Mouse (Mus musculus) G1E (cell line): Measurements from ENCODE around the gene Arhgap19. TPM values are rescaled to one million over a fixed set of nuclear protein-coding genes. Genes with fewer than 3 reads are reported as not detected.

ENCODE experiments used
- ATAC-seq: 2 replicates; pipeline ENCODE4 v1.8.0; 2016; ENCODE audit warnings: mild to moderate bottlenecking; ENCODE audit not compliant: insufficient number of reproducible peaks, poor library complexity, low FRiP score, severe bottlenecking; ENCODE audit errors: extremely low read depth
- DNase-seq: peaks from one replicate; pipeline ENCODE4 v3.0.0; 2012; ENCODE audit warnings: low spot score
- H3K27me3 ChIP-seq: 2 replicates; pipeline ENCODE4 v1.6.1; 2012; ENCODE audit warnings: mild to moderate bottlenecking, low read length, inconsistent platforms; ENCODE audit not compliant: insufficient read depth
- H3K36me3 ChIP-seq: replicated peaks from 2 replicates; pipeline ENCODE3; 2012; ENCODE audit warnings: mild to moderate bottlenecking, inconsistent platforms
- H3K4me1 ChIP-seq: 2 replicates; pipeline ENCODE4 v1.6.1; 2012; ENCODE audit warnings: low read depth, low read length, inconsistent platforms, mixed read lengths; ENCODE audit not compliant: insufficient read depth
- H3K4me3 ChIP-seq: 2 replicates; pipeline ENCODE4 v1.5.1; 2012; ENCODE audit warnings: low read depth, mild to moderate bottlenecking, inconsistent platforms, low read length, moderate library complexity, mixed read lengths
- H3K9me3 ChIP-seq: replicated peaks from 2 replicates; pipeline ENCODE4 v1.6.1; 2012; ENCODE audit warnings: inconsistent platforms
- CTCF ChIP-seq: IDR thresholded peaks from 2 replicates; pipeline ENCODE4 v1.5.1; 2012; ENCODE audit warnings: low read depth, low read length, inconsistent platforms, mixed read lengths
- GATA1 ChIP-seq: IDR thresholded peaks from 2 replicates; pipeline ENCODE4 v1.6.1; 2012; ENCODE audit warnings: borderline replicate concordance, low read length, inconsistent platforms, mixed read lengths
- GATA2 ChIP-seq: IDR thresholded peaks from 2 replicates; pipeline ENCODE4 v1.6.1; 2012; ENCODE audit warnings: low read depth, low read length, inconsistent platforms, borderline replicate concordance
- POLR2AphosphoS5 ChIP-seq: IDR thresholded peaks from 2 replicates; pipeline ENCODE4 v1.6.1; 2012; ENCODE audit warnings: low read depth, low read length, inconsistent platforms; ENCODE audit not compliant: insufficient replicate concordance
- TAL1 ChIP-seq: conservative IDR thresholded peaks from 2 replicates; pipeline ENCODE4 v1.6.1; 2012; ENCODE audit warnings: low read depth, low read length, inconsistent platforms, mixed read lengths
- polyA plus RNA-seq: library from polyadenylated mRNA; stranded (reverse); fragments of >175 nt; gene quantifications from 2 replicates; pipeline ENCODE4 v1.2.3, GENCODE M21; 2012
- total RNA-seq, 2 experiments: library from RNA; stranded (forward) in 1 of 2; stranded (reverse) in 1 of 2; fragments of 200-1000 nt in 1 of 2; fragments of >200 nt in 1 of 2; fragmentation: Nextera tagmentation in 1 of 2; gene quantifications; 2 replicates each; pipeline ENCODE4 v1.2.3; 2014 to 2017

The Arhgap19 gene
- total and polyA plus RNA-seq, 3 experiments: 9.0 to 95.6 (median 46.9) TPM

DNA sequence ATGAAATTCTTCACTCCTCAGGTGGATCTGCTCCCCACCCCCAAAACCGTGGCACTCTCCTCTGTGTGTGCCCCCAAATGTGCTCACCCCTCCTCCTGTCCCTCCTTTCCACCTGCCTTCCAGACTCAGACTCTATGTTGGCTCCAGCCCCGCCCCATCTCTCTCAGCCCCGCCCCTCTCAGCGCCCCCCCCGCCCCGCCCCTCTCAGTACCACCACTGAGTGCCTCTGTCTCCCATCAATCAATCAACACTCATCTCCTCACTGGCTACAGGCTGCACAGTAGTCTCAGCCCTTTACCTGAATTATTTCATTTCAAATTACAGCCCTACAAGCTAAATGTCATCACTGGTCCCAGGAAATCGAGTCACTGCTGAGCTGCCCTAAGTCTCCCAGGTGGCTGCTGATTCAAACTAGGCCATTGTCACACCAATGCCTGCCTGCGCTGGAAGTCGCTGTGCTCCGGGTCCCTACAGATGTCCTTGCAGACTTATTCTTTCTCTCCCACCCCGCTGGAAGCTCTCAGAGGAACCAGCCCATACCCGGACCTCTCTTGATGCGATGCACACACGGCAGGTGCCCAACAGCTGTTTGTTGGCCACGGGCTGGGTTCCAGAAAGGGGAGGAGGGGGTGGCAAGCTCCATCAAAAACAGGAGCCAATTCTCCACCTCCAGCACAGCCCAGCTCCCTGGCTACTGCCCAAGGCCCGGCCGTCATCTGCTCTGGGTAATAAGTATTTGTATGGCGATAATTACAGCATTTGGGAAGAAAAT is 64.0 kb downstream of the Arhgap19 start:
- no peak for ATAC-seq
- Histone ChIP-seq H3K4me1 (0 out of 2 replicates have a peak, but pooled peaks cover 3% of the 10 kb centered on the region), H3K27me3 (peaks cover 4% of the 10 kb centered on the region; the same call in 1 of the 2 replicates), H3K9me3 (no peaks in the 10 kb centered on the region), H3K36me3 (no peaks in the 10 kb centered on the region), H3K4me3 (no peak overlapping the region)
- DNase-seq: no peak
- TF ChIP-seq CTCF (no peak), GATA2 (no peak), GATA1 (no peak), POLR2AphosphoS5 (no peak), TAL1 (no peak)

DNA sequence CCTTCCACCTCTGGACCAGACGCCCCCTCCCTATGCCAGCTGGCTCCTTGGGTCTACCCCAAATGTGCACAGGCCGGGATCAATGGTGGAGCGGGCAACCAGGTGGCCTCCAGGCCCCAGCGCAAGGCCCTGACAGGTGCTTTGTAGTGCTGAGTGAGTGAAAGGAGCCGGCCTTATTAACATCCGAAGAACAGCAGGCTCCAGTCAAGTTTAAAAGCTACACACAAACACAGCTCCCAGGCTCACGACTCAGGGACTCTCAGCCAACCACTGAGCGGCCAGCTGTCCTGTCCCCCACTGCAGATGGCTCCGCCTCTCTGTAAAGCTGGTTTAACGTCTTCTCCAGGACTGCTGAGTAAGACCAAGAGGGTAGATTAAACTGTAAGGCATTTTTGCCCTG is 67.2 kb downstream of the Arhgap19 start:
- Histone ChIP-seq H3K4me1 (0 out of 2 replicates have a peak, but pooled peaks cover 3% of the 10 kb centered on the region), H3K4me3 (no peak overlapping the region), H3K36me3 (no peaks in the 10 kb centered on the region), H3K27me3 (peaks cover 4% of the 10 kb centered on the region; the same call in 1 of the 2 replicates), H3K9me3 (no peaks in the 10 kb centered on the region)
- DNase-seq (no peak), ATAC-seq (no peak)
- no peak for TF ChIP-seq POLR2AphosphoS5
- no peak for TF ChIP-seq GATA2
- TF ChIP-seq GATA1: no peak
- TF ChIP-seq CTCF: no peak
- TF ChIP-seq TAL1: no peak

DNA sequence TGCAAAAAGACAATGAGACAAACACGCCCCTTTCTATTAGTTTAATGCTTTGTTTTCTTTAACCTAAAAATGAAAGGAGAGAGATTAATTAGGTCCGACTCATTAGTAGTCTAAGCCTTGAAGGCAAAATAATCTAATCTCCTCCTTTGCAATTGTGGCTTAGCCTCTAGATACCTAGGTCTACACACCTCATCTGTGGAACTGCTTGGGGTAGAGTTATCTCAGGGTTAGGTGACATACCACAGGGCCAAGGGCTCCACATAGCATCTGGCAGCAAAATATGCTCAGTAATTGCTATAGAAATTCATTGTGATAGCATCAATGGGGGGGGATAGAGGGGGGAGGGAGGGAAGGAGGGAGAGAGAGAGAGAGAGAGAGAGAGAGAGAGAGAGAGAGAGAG is 76.4 kb downstream of the Arhgap19 start:
- no peak for DNase-seq
- Histone ChIP-seq H3K9me3 (no peaks in the 10 kb centered on the region), H3K36me3 (no peaks in the 10 kb centered on the region), H3K27me3 (peaks cover 4% of the 10 kb centered on the region; the same call in 1 of the 2 replicates), H3K4me3 (no peak overlapping the region), H3K4me1 (peaks cover 2% of the 10 kb centered on the region; the same call in 1 of the 2 replicates)
- no peak for TF ChIP-seq TAL1
- TF ChIP-seq CTCF: no peak
- no peak for TF ChIP-seq GATA2
- no peak for ATAC-seq

DNA sequence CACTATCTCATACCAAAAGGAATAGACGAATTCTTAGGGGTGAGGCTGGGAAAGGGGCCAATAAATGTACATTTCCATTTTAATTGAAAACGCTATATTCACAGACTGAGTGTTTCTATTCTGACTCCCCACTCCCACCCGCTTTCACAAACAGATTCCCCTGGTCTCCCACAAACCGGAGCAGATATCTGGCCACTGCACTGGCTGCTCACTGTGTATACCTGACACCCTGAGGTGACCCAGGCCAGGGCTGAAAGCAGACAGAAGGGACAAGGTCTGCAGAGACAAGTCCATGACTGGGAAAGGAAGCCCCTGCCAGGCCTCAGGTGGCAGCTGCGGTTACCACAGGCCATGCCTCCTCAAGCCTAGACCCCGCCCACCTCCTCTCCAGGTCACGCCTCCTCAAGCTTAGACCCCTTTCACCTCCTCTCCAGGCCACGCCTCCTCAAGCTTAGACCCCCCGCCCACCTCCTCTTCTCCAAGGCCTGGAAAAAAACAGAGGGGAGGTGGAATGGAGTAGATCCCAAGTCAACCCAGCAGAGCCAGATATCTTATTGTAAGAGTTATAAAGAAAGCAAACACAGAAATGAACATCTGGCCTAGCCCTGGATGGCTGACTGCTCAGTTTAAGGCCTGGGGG is 76.9 kb downstream of the Arhgap19 start:
- Histone ChIP-seq H3K36me3 (no peaks in the 10 kb centered on the region), H3K9me3 (no peaks in the 10 kb centered on the region), H3K4me3 (no peak overlapping the region), H3K4me1 (peaks cover 2% of the 10 kb centered on the region; the same call in 1 of the 2 replicates), H3K27me3 (peaks cover 4% of the 10 kb centered on the region; the same call in 1 of the 2 replicates)
- TF ChIP-seq GATA2: no peak
- TF ChIP-seq POLR2AphosphoS5: no peak
- no peak for TF ChIP-seq CTCF
- no peak for TF ChIP-seq TAL1
- no peak for TF ChIP-seq GATA1
- no peak for ATAC-seq
- no peak for DNase-seq

DNA sequence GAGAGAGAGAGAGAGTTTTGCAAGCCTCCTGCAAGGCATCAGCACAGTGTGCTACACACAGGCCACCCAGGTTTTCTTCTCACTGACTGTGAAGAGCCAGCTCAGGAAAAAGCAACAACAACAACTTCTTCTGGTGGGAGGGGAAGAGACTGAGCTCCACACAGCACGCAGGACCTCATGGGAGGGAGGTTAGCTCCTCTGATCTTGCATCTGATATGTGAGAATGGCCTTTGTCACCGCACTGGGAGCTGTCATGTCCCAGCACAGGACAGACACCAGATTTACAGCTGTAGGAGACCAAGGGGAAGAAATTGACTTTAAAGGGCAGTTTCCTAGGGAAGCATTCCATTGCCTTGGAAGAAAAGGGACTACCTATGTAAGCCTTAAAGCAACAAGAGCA is 78.5 kb downstream of the Arhgap19 start:
- no peaks in the 10 kb centered on the region for H3K36me3 ChIP-seq
- H3K4me1 ChIP-seq: peaks cover 2% of the 10 kb centered on the region; the same call in 1 of the 2 replicates
- ATAC-seq (no peak), DNase-seq (no peak)
- H3K9me3 ChIP-seq: no peaks in the 10 kb centered on the region
- no peak for TF ChIP-seq TAL1
- TF ChIP-seq CTCF: no peak
- TF ChIP-seq POLR2AphosphoS5: no peak
- no peak overlapping the region for H3K4me3 ChIP-seq
- H3K27me3 ChIP-seq: peaks cover 4% of the 10 kb centered on the region; the same call in 1 of the 2 replicates

DNA sequence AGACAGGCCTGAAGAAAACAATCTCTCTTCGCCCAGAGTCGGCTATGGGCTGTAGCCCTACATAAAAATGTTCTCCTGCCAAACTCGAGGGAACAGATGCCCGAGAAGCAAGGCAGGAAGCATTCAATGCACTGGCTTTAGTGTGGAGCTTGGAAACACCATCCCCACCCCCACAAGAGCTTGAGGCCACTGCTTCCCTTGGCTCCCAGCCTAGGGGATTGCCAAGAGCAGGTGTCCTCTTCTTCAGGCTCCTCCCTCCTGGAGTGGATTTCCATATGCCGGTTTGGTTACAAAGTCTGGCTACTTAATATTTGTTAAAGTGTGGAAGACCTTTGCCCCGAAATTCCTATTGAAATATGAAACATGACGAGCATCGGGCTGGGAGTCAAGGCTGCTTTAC is 82.4 kb downstream of the Arhgap19 start:
- Histone ChIP-seq H3K4me1 (no peaks in the 10 kb centered on the region), H3K4me3 (no peak overlapping the region), H3K27me3 (peaks cover 10% of the 10 kb centered on the region; the same call in 1 of the 2 replicates), H3K36me3 (no peaks in the 10 kb centered on the region), H3K9me3 (no peaks in the 10 kb centered on the region)
- TF ChIP-seq CTCF: no peak
- no peak for TF ChIP-seq GATA2
- TF ChIP-seq TAL1: no peak
- no peak for TF ChIP-seq POLR2AphosphoS5
- no peak for TF ChIP-seq GATA1
- no peak for ATAC-seq
- no peak for DNase-seq

Other genes with a start within 250 kb of the Arhgap19 start
- gene Gm340, start 219.7 kb downstream of the Arhgap19 start, total RNA-seq (2014; fragmentation: Nextera tagmentation): 36.2 and 36.4 TPM in 2 replicates
- gene Gm340, start 219.7 kb downstream of the Arhgap19 start, total RNA-seq (2017): 14.9 and 15.2 TPM in 2 replicates
- gene Gm340, start 219.7 kb downstream of the Arhgap19 start, polyA plus RNA-seq: 1.1 and 2.7 TPM in 2 replicates
- not detected in 2 replicates for gene Slit1, start 58.4 kb downstream of the Arhgap19 start, total RNA-seq (2014; fragmentation: Nextera tagmentation)
- 0.11 TPM in 1 of 2 replicates, not detected in the other for gene Slit1, start 58.4 kb downstream of the Arhgap19 start, total RNA-seq (2017)
- 0.04 TPM in 1 of 2 replicates, not detected in the other for gene Slit1, start 58.4 kb downstream of the Arhgap19 start, polyA plus RNA-seq
- gene Frat1, start 27.9 kb upstream of the Arhgap19 start, total RNA-seq (2014; fragmentation: Nextera tagmentation): 11.4 and 13.5 TPM in 2 replicates
- 17.9 and 19.8 TPM in 2 replicates for gene Frat1, start 27.9 kb upstream of the Arhgap19 start, total RNA-seq (2017)
- gene Frat1, start 27.9 kb upstream of the Arhgap19 start, polyA plus RNA-seq: 41.1 and 52.6 TPM in 2 replicates
- gene Frat2, start 46.1 kb upstream of the Arhgap19 start, total RNA-seq (2014; fragmentation: Nextera tagmentation): 15.3 and 17.8 TPM in 2 replicates
- gene Frat2, start 46.1 kb upstream of the Arhgap19 start, total RNA-seq (2017): 23.4 and 30.4 TPM in 2 replicates
- gene Frat2, start 46.1 kb upstream of the Arhgap19 start, polyA plus RNA-seq: 42.6 and 60.2 TPM in 2 replicates
- 14.9 and 16.9 TPM in 2 replicates for gene Rrp12, start 94.1 kb upstream of the Arhgap19 start, total RNA-seq (2014; fragmentation: Nextera tagmentation)
- 13.5 and 16.5 TPM in 2 replicates for gene Rrp12, start 94.1 kb upstream of the Arhgap19 start, total RNA-seq (2017)
- gene Rrp12, start 94.1 kb upstream of the Arhgap19 start, polyA plus RNA-seq: 31.0 and 33.8 TPM in 2 replicates
- 910 and 922 TPM in 2 replicates for gene Pgam1, start 109.9 kb upstream of the Arhgap19 start, total RNA-seq (2014; fragmentation: Nextera tagmentation)
- 501 and 541 TPM in 2 replicates for gene Pgam1, start 109.9 kb upstream of the Arhgap19 start, total RNA-seq (2017)
- gene Pgam1, start 109.9 kb upstream of the Arhgap19 start, polyA plus RNA-seq: 573 and 600 TPM in 2 replicates
- gene Exosc1, start 131.4 kb upstream of the Arhgap19 start, total RNA-seq (2014; fragmentation: Nextera tagmentation): 81.0 and 95.9 TPM in 2 replicates
- 50.2 and 52.2 TPM in 2 replicates for gene Exosc1, start 131.4 kb upstream of the Arhgap19 start, total RNA-seq (2017)
- gene Exosc1, start 131.4 kb upstream of the Arhgap19 start, polyA plus RNA-seq: 20.3 and 29.3 TPM in 2 replicates
- gene Zdhhc16, start 131.4 kb upstream of the Arhgap19 start, total RNA-seq (2014; fragmentation: Nextera tagmentation): 36.7 and 45.4 TPM in 2 replicates
- gene Zdhhc16, start 131.4 kb upstream of the Arhgap19 start, total RNA-seq (2017): 27.8 and 29.7 TPM in 2 replicates
- gene Zdhhc16, start 131.4 kb upstream of the Arhgap19 start, polyA plus RNA-seq: 25.6 and 34.0 TPM in 2 replicates
- 27.5 and 39.4 TPM in 2 replicates for gene Mms19, start 179.1 kb upstream of the Arhgap19 start, total RNA-seq (2014; fragmentation: Nextera tagmentation)
- gene Mms19, start 179.1 kb upstream of the Arhgap19 start, total RNA-seq (2017): 26.2 and 31.7 TPM in 2 replicates
- gene Mms19, start 179.1 kb upstream of the Arhgap19 start, polyA plus RNA-seq: 16.1 and 17.4 TPM in 2 replicates
- 2.6 and 19.9 TPM in 2 replicates for gene Ubtd1, start 179.7 kb upstream of the Arhgap19 start, total RNA-seq (2014; fragmentation: Nextera tagmentation)
- gene Ubtd1, start 179.7 kb upstream of the Arhgap19 start, total RNA-seq (2017): 4.8 and 7.7 TPM in 2 replicates
- 4.0 and 4.2 TPM in 2 replicates for gene Ubtd1, start 179.7 kb upstream of the Arhgap19 start, polyA plus RNA-seq
- not detected in 2 replicates for gene Ankrd2, start 234.0 kb upstream of the Arhgap19 start, total RNA-seq (2014; fragmentation: Nextera tagmentation)
- gene Ankrd2, start 234.0 kb upstream of the Arhgap19 start, total RNA-seq (2017): 0.23 TPM in 1 of 2 replicates, not detected in the other
- gene Ankrd2, start 234.0 kb upstream of the Arhgap19 start, polyA plus RNA-seq: not detected in 2 replicates
- not detected in 2 replicates for gene Hoga1, start 243.6 kb upstream of the Arhgap19 start, total RNA-seq (2014; fragmentation: Nextera tagmentation)
- not detected in 2 replicates for gene Hoga1, start 243.6 kb upstream of the Arhgap19 start, total RNA-seq (2017)
- gene Hoga1, start 243.6 kb upstream of the Arhgap19 start, polyA plus RNA-seq: not detected in 2 replicates